Mouse (Mus musculus) heart, postnatal 0 days (tissue): Measurements from ENCODE around the gene Dock8. TPM values are rescaled to one million over a fixed set of nuclear protein-coding genes. Genes with fewer than 3 reads are reported as not detected.

Source experiments
- ATAC-seq: fragments of 200-750 bp; cut with Nextera tagmentation; 2 replicates; pipeline ENCODE4 v1.8.0; 2017; ENCODE audit warnings: low read depth, moderate number of reproducible peaks, moderate library complexity; ENCODE audit not compliant: insufficient read depth
- DNase-seq: peaks from one replicate; pipeline ENCODE4 v3.0.0-alpha.2; 2016; ENCODE audit warnings: low spot score
- H3K27ac ChIP-seq: fragments of 300-500 bp; sonication (generic); 2 replicates; pipeline ENCODE4 v1.5.1; 2014; ENCODE audit warnings: low read depth, mild to moderate bottlenecking
- H3K27me3 ChIP-seq: fragments of 300-500 bp; sonication (generic); 2 replicates; pipeline ENCODE4 v1.6.1; 2014; ENCODE audit warnings: low read length, mixed read lengths; ENCODE audit not compliant: control insufficient read depth, insufficient read depth
- H3K36me3 ChIP-seq: fragments of 300-500 bp; sonication (generic); replicated peaks from 2 replicates; pipeline ENCODE4 v1.6.1; 2014; ENCODE audit warnings: low read length, mixed read lengths; ENCODE audit not compliant: control insufficient read depth, insufficient read depth
- H3K4me1 ChIP-seq: fragments of 300-500 bp; sonication (generic); 2 replicates; pipeline ENCODE4 v1.6.1; 2014; ENCODE audit warnings: antibody characterized with exemption; ENCODE audit not compliant: control insufficient read depth, insufficient read depth
- H3K4me2 ChIP-seq: fragments of 300-500 bp; sonication (generic); 2 replicates; pipeline ENCODE4 v1.6.1; 2014; ENCODE audit warnings: low read depth, mild to moderate bottlenecking, low read length, moderate library complexity
- H3K4me3 ChIP-seq: fragments of 300-500 bp; sonication (generic); 2 replicates; pipeline ENCODE4 v1.5.1; 2014; ENCODE audit warnings: low read depth, low read length
- H3K9ac ChIP-seq: fragments of 300-500 bp; sonication (generic); replicated peaks from 2 replicates; pipeline ENCODE4 v1.6.1; 2014; ENCODE audit warnings: low read depth, low read length, mixed read lengths
- H3K9me3 ChIP-seq: fragments of 300-500 bp; sonication (generic); replicated peaks from 2 replicates; pipeline ENCODE4 v1.6.1; 2016; ENCODE audit warnings: low read length; ENCODE audit not compliant: control insufficient read depth
- CTCF ChIP-seq: IDR thresholded peaks from 2 replicates; pipeline ENCODE4 v1.5.1; 2016; ENCODE audit warnings: antibody characterized with exemption, control low read depth, low read depth
- EP300 ChIP-seq: IDR thresholded peaks from 2 replicates; pipeline ENCODE4 v1.6.1; 2016; ENCODE audit warnings: antibody characterized with exemption, low read depth
- WGBS: fragments of 180-500 bp; shearing (Covaris S2); extraction: QIAGEN DNeasy Blood & Tissue Kit; methylation state at CpG from one replicate; pipeline ENCODE4 v1.1.7; 2014; 5-methylcytosine and 5-hydroxymethylcytosine counted together
- polyA plus RNA-seq: library from polyadenylated mRNA; unstranded; fragments of >200 nt; fragmentation: Nextera tagmentation; extraction: Ambion mirVana; gene quantifications from 2 replicates; pipeline ENCODE4 v1.2.1, GENCODE M21; 2015
- total RNA-seq: library from RNA; depleted of rRNA; stranded (reverse); fragments of >200 nt; gene quantifications from 2 replicates; pipeline ENCODE4 v1.2.3, GENCODE M21; 2014; ENCODE audit warnings: low replicate concordance

Gene Dock8
- total and polyA plus RNA-seq, 2 experiments from 2014 or later = 2.4 to 6.0 TPM

- Histone ChIP-seq H3K27ac (no peak overlapping the region), H3K4me2 (no peak overlapping the region), H3K9ac (no peak overlapping the region), H3K27me3 (no peaks in the 10 kb centered on the region), H3K4me1 (peaks cover 5% of the 10 kb centered on the region; the same call in 1 of the 2 replicates), H3K4me3 (no peak overlapping the region), H3K9me3 (no peaks in the 10 kb centered on the region), H3K36me3 (no peaks in the 10 kb centered on the region)
- 64% methylated on average over 16 of the region's 16 CpGs for WGBS
- DNase-seq (no peak), ATAC-seq (no peak)
- TF ChIP-seq CTCF = no peak
- no peak for TF ChIP-seq EP300
Measured at GRCm38 (mm10) chr19:25137907-25138820, 138.8 kb downstream of the Dock8 start.

GRCm38 (mm10) chr19:25144110-25145028, 145.0 kb downstream of the Dock8 start:
- WGBS = 70% methylated on average over 17 of the region's 17 CpGs
- no peak overlapping the region for H3K27ac ChIP-seq
- H3K27me3 ChIP-seq = no peaks in the 10 kb centered on the region
- no peaks in the 10 kb centered on the region for H3K4me1 ChIP-seq
- DNase-seq (no peak), ATAC-seq (no peak)
- H3K9ac ChIP-seq = no peak overlapping the region
- no peaks in the 10 kb centered on the region for H3K9me3 ChIP-seq
- no peak overlapping the region for H3K4me2 ChIP-seq
- TF ChIP-seq CTCF (no peak), EP300 (no peak)
- no peak overlapping the region for H3K4me3 ChIP-seq
- H3K36me3 ChIP-seq = no peaks in the 10 kb centered on the region

DNA sequence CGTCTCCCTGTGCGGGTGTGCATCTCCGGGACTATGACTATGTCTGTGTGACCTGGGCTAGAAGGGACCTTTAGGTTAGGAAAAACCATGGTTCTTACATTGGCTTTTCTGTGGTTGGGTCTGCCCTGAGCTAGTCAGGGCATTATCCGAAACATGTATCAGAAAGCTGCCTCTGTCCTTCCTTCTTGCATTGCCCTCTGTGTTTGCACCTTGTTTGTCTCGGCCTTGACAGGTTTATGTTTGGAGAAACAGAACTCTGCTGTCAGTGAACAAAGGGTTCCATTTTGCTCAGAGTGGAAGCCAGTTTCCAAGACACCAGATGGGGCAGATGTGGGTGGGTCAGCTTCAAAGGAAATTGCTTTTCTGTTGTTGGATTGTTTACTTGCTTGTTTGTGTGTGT, 145.8 kb downstream of the Dock8 start:
- DNase-seq = no peak
- ATAC-seq = no peak
- Histone ChIP-seq H3K4me2 (no peak overlapping the region), H3K27ac (no peak overlapping the region), H3K27me3 (no peaks in the 10 kb centered on the region), H3K9me3 (no peaks in the 10 kb centered on the region), H3K9ac (no peak overlapping the region), H3K4me1 (no peaks in the 10 kb centered on the region), H3K4me3 (no peak overlapping the region), H3K36me3 (no peaks in the 10 kb centered on the region)
- TF ChIP-seq CTCF = no peak
- TF ChIP-seq EP300 = no peak
- WGBS = 85% methylated on average over 5 of the region's 5 CpGs

DNA sequence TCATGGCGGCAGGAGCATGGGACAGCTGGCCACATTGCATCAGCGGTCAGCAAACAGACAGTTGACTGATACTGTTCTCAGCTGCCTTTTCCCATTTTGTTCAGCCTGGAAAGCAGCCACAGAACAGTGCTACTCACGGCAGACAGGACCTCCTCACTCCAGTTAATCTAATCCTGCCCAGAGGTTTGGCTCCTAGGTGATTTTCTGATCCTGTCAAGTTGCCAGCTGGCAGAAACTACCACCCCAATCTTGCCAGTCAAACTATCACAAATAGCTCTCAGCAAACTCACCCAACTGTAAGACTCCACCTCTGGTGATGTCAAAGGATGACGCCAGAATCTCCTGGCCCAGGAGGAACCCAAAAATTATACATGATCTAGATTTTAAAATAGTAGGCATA, 146.8 kb downstream of the Dock8 start:
- WGBS = 57% methylated on average over 4 of the region's 4 CpGs
- Histone ChIP-seq H3K36me3 (no peaks in the 10 kb centered on the region), H3K4me2 (no peak overlapping the region), H3K27ac (no peak overlapping the region), H3K27me3 (no peaks in the 10 kb centered on the region), H3K9ac (no peak overlapping the region), H3K9me3 (no peaks in the 10 kb centered on the region), H3K4me1 (no peaks in the 10 kb centered on the region), H3K4me3 (no peak overlapping the region)
- TF ChIP-seq CTCF = no peak
- no peak for TF ChIP-seq EP300
- no peak for DNase-seq
- ATAC-seq = no peak

DNA sequence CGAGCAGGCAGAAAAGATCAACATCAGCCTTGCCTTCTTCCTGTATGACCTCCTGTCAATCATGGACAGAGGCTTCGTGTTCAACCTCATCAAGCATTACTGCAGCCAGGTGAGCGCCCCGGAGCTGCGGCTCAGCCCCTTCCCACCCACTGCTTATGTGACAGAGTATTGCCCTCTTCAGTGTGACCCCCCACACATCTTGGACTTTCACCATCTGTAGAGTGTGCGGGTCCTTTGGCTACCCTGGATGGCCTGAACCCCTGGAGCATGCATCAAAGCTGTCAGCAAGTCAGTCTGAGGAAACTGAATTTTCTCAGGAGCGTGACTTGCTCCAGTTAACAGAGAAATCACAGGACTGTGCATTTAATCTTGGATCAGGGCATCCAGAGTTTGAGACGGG, 150.5 kb downstream of the Dock8 start:
- 67% methylated on average over 8 of the region's 8 CpGs for WGBS
- no peak for ATAC-seq

More for the DNA sequence above, 150.5 kb downstream of the Dock8 start:
- Histone ChIP-seq H3K9ac (no peak overlapping the region), H3K36me3 (no peaks in the 10 kb centered on the region), H3K27ac (no peak overlapping the region), H3K4me3 (no peak overlapping the region), H3K4me1 (0 out of 2 replicates have a peak, but pooled peaks cover under 1% of the 10 kb centered on the region), H3K27me3 (no peaks in the 10 kb centered on the region), H3K9me3 (no peaks in the 10 kb centered on the region), H3K4me2 (no peak overlapping the region)
- TF ChIP-seq CTCF (no peak), EP300 (no peak)
- no peak for DNase-seq
